Comparison of ENCODE assay signal across 8 mouse cellular contexts in genomic region chr9:44361190-44361917, GRCm38 (mm10). TPM values are rescaled to one million over a fixed set of nuclear protein-coding genes. Genes with fewer than 3 reads are reported as not detected.
DNase-seq lines count a peak whose midpoint lies in the region; ATAC-seq lines count a peak whose summit lies in the region.

Gene Vps11 (minus strand): TSS chr9:44361670.

- peaks cover 10% of the 10 kb centered on the region for H3K4me1 ChIP-seq in hindbrain, embryonic 12.5 days

- H3K27me3 ChIP-seq in hindbrain, embryonic 12.5 days = peaks cover 2% of the 10 kb centered on the region; the same call in 1 of the 2 replicates

- peak; percentile 85 for ATAC-seq in hindbrain, embryonic 12.5 days (ENCODE audit: low FRiP score)

- peak; percentile 97 for DNase-seq in NIH3T3 (ENCODE audit: low read depth)
- peak; percentile 98 for DNase-seq in cerebellum, postnatal 10 days
- DNase-seq in frontal cortex, postnatal 10 days (ENCODE audit: low spot score in 2 of 2) = peak; percentile 90 to 93
- DNase-seq in layer of hippocampus, postnatal 14 days (ENCODE audit: low spot score in 2 of 2) = peak; percentile 92 to 96
- peak; percentile 96 for DNase-seq in lung, postnatal 14 days
- peak; percentile 96 for DNase-seq in retina, adult 2 months (ENCODE audit: low read depth, low spot score)
- peak; percentile 93 to 95 for DNase-seq in thymus, postnatal 36 days

- WGBS in hindbrain, embryonic 12.5 days = 1% methylated on average over 44 of the region's 44 CpGs

- peak within 1 kb of the TSS; percentile 89 for H3K9ac ChIP-seq in hindbrain, embryonic 12.5 days

- H3K36me3 ChIP-seq in hindbrain, embryonic 12.5 days = peaks cover 28% of the 10 kb centered on the region

- H3K4me2 ChIP-seq in hindbrain, embryonic 12.5 days (replicated peaks) = peak within 1 kb of the TSS; percentile 89

- peak within 1 kb of the TSS; percentile 90 for H3K4me3 ChIP-seq in hindbrain, embryonic 12.5 days

- peak within 1 kb of the TSS; percentile 66 for H3K27ac ChIP-seq in hindbrain, embryonic 12.5 days

- H3K9me3 ChIP-seq in hindbrain, embryonic 12.5 days (replicated peaks) = no peaks in the 10 kb centered on the region

RNA-seq across cellular contexts. Expression of gene Vps11, which starts in this region (rescaled TPM):
- 35.2 and 36.2 TPM in 2 replicates for polyA plus RNA-seq in hindbrain, embryonic 12.5 days (2016; fragmentation: Nextera tagmentation; extraction: Ambion mirVana)
- total RNA-seq in layer of hippocampus, postnatal 14 days (2021) = 10 to 100 TPM; 41.8 to 46.1 TPM

Comparison
In these comparisons a context has a peak if more than half of its experiments do, and no peak if none do; other contexts are left out.
1. Peak in every context shown above with its lines: DNase-seq, ATAC-seq, H3K4me3 ChIP-seq and H3K27ac ChIP-seq.